Mouse (Mus musculus) layer of hippocampus, postnatal 36 days (tissue): ENCODE measurements around the gene Zfp750. TPM values are rescaled to one million over a fixed set of nuclear protein-coding genes. Genes with fewer than 3 reads are reported as not detected.

Source experiments
- DNase-seq, 2 experiments: peaks; one replicate each; pipeline ENCODE4 v3.0.0; 2022
- total RNA-seq, 2 experiments: library from RNA; stranded (reverse); gene quantifications; 2 replicates each; pipeline ENCODE4 v1.2.3; 2021

The Zfp750 gene
- total RNA-seq, 2 experiments from 2014 or later: 0.27 to 0.30 TPM

GRCm38 (mm10) chr11:121474831-121475230, 44.3 kb downstream of the Zfp750 start:
- no peak for DNase-seq

- DNase-seq: no peak
These were observed 51.7 kb downstream of the Zfp750 start for GRCm38 (mm10) chr11:121467408-121467807.

Other genes starting within 250 kb of the Zfp750 start
- 10 to 100 TPM; 70.2 to 78.1 TPM for gene Wdr45b, start 164.9 kb downstream of the Zfp750 start, total RNA-seq
- gene Rab40b, start 131.1 kb downstream of the Zfp750 start, total RNA-seq: 10 to 100 TPM; 66.3 to 67.0 TPM
- 10 to 100 TPM; 49.1 to 50.4 TPM for gene Fn3krp, start 97.9 kb downstream of the Zfp750 start, total RNA-seq
- 10 to 100 TPM; 42.4 to 43.0 TPM for gene Fn3k, start 84.4 kb downstream of the Zfp750 start, total RNA-seq
- gene Tbcd, start 67.4 kb downstream of the Zfp750 start, total RNA-seq: 10 to 100 TPM; 40.3 to 41.3 TPM
- 1 to 10 TPM; 6.2 to 8.7 TPM for gene B3gntl1, start 153.8 kb upstream of the Zfp750 start, total RNA-seq
- gene Metrnl, start 182.2 kb upstream of the Zfp750 start, total RNA-seq: 10 to 100 TPM in 1 of 2 experiments, 1 to 10 TPM in 1; 9.2 to 10.2 TPM